Mouse (Mus musculus): ENCODE measurements around the gene Hist1h2ab. TPM values are rescaled to one million over a fixed set of nuclear protein-coding genes. Genes with fewer than 3 reads are reported as not detected.

The Hist1h2ab gene
- total and polyA plus RNA-seq, 3 experiments = 8.0 to 2,219 TPM; not detected in 1

DNA sequence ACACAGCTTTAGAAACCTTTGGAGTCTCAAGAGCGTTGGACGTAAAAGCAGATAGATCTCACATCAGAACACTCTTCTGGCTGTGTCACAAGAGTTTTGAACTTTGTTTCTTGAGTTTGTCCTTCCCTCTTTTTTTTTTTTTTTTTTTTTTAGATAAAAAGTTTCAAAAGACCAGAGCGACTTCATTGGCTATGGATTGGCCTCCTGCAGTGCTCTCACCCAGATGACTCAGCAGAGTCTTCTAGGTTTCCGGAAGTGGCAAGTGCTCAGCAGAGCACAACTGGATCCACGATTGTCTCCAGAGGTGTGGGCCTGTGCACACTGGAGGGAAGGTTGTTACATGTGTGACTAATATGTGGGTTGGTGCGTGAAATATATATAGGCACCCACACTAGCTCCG is 27.4 kb downstream of the Hist1h2ab start:
- no peak overlapping the region for H3K27ac ChIP-seq (ENCODE audit: control insufficient read depth, low read depth, low read length)
- peaks cover 0 to 9% of the 10 kb centered on the region in 2 experiments; a peak in 1 of 4 replicates for H3K4me1 ChIP-seq (ENCODE audit: control insufficient read depth in 1 of 2, insufficient read depth in 2 of 2, low read length in 2 of 2)
- no peaks in the 10 kb centered on the region; a peak in 1 of 4 replicates for H3K27me3 ChIP-seq (ENCODE audit: control insufficient read depth in 1 of 2, insufficient read depth in 2 of 2, low read length in 2 of 2)
- no peaks in the 10 kb centered on the region for H3K79me2 ChIP-seq (ENCODE audit: control insufficient read depth, insufficient read depth, low read length, poor library complexity)
- H3K9ac ChIP-seq (ENCODE audit: control insufficient read depth, low read depth, low read length, poor library complexity, severe bottlenecking) = no peak overlapping the region
- peaks cover 0 to 2% of the 10 kb centered on the region in 2 experiments; a peak in 2 of 4 replicates for H3K36me3 ChIP-seq (ENCODE audit: control insufficient read depth in 1 of 2, insufficient read depth in 2 of 2, low read length in 2 of 2)
- no peak overlapping the region for H3K4me3 ChIP-seq (ENCODE audit: control insufficient read depth in 1 of 2, insufficient read depth in 1 of 2, low read depth in 2 of 2, low read length in 2 of 2)
- DNase-seq (ENCODE audit: low read depth, low spot score) = peak; percentile 41
- no peaks in the 10 kb centered on the region for H3K9me3 ChIP-seq (replicated peaks; ENCODE audit: insufficient read depth, low read length)
- TF ChIP-seq ZNF384 (IDR thresholded peaks at IDR 0.05; ENCODE audit: low read depth, low read length) (peak; percentile 43; the same call in 1 of the 2 replicates), TCF12 (IDR thresholded peaks at IDR 0.05; ENCODE audit: low read depth, low read length) (no peak)

DNA sequence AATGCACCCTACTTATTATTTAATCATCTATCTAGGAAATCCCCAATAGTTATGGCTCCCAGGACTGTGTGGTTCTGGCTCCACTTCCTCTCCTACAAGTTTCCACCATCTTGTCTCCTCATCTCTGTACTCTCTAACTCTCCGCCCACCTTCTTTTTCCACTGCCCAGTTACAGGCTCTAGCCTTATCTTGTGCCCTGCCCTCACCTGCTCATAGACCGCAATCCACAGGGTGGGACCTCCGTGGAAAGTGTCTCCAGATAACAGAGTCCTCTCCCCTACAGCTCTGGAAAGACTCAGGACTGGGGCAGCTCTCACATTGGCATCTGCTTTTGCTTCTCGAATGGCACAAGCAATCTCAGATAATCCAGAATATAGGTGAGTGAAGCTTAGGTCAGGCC is 28.1 kb downstream of the Hist1h2ab start:
- no peaks in the 10 kb centered on the region for H3K79me2 ChIP-seq (ENCODE audit: control insufficient read depth, insufficient read depth, low read length, poor library complexity)
- no peak overlapping the region for H3K4me3 ChIP-seq (ENCODE audit: control insufficient read depth in 1 of 2, insufficient read depth in 1 of 2, low read depth in 2 of 2, low read length in 2 of 2)
- H3K4me1 ChIP-seq (ENCODE audit: control insufficient read depth in 1 of 2, insufficient read depth in 2 of 2, low read length in 2 of 2) = peaks cover 0 to 9% of the 10 kb centered on the region in 2 experiments; a peak in 1 of 4 replicates
- no peaks in the 10 kb centered on the region; a peak in 1 of 4 replicates for H3K27me3 ChIP-seq (ENCODE audit: control insufficient read depth in 1 of 2, insufficient read depth in 2 of 2, low read length in 2 of 2)
- no peak overlapping the region for H3K27ac ChIP-seq (ENCODE audit: control insufficient read depth, low read depth, low read length)
- no peak for DNase-seq (ENCODE audit: low read depth, low spot score)
- no peaks in the 10 kb centered on the region for H3K9me3 ChIP-seq (replicated peaks; ENCODE audit: insufficient read depth, low read length)
- peaks cover 0 to 2% of the 10 kb centered on the region in 2 experiments; a peak in 2 of 4 replicates for H3K36me3 ChIP-seq (ENCODE audit: control insufficient read depth in 1 of 2, insufficient read depth in 2 of 2, low read length in 2 of 2)
- no peak overlapping the region for H3K9ac ChIP-seq (ENCODE audit: control insufficient read depth, low read depth, low read length, poor library complexity, severe bottlenecking)
- TF ChIP-seq USF1 (IDR thresholded peaks at IDR 0.05; ENCODE audit: low read depth, low read length) (no peak), HCFC1 (IDR thresholded peaks at IDR 0.05; ENCODE audit: low read depth, low read length) (no peak), SIN3A (IDR thresholded peaks at IDR 0.05; ENCODE audit: low read length) (no peak), ELF1 (IDR thresholded peaks at IDR 0.05; ENCODE audit: low read depth, low read length) (no peak)

DNA sequence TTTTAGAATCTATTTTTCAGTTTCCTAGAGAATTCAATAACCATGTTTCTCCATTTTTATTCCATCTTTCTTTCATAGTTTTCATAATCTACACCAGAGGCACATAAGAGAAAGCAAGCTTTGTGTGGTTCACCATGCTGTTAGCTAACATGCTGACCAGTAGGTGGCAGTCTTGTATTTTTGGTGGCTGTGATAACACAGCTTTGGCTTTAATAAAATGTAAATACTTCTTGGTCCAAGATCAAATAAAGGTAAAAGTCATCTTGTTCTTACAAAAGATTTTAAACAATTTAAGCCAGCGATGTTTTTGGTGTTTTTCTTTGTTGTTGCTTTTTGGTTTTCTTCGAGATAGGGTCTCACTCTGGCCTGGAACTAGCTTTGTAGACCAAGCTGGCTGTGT is 41.6 kb downstream of the Hist1h2ab start:
- peak; percentile 75 for DNase-seq (ENCODE audit: low read depth, low spot score)
- Histone ChIP-seq H3K27me3 (ENCODE audit: control insufficient read depth in 1 of 2, insufficient read depth in 2 of 2, low read length in 2 of 2) (peaks cover 2 to 7% of the 10 kb centered on the region in 2 experiments; a peak in 2 of 4 replicates), H3K4me1 (ENCODE audit: control insufficient read depth in 1 of 2, insufficient read depth in 2 of 2, low read length in 2 of 2) (no peaks in the 10 kb centered on the region), H3K4me3 (ENCODE audit: control insufficient read depth in 1 of 2, insufficient read depth in 1 of 2, low read depth in 2 of 2, low read length in 2 of 2) (no peak overlapping the region), H3K27ac (ENCODE audit: control insufficient read depth, low read depth, low read length) (no peak overlapping the region), H3K36me3 (ENCODE audit: control insufficient read depth in 1 of 2, insufficient read depth in 2 of 2, low read length in 2 of 2) (no peaks in the 10 kb centered on the region), H3K9ac (ENCODE audit: control insufficient read depth, low read depth, low read length, poor library complexity, severe bottlenecking) (no peak overlapping the region), H3K79me2 (ENCODE audit: control insufficient read depth, insufficient read depth, low read length, poor library complexity) (no peaks in the 10 kb centered on the region), H3K9me3 (replicated peaks; ENCODE audit: insufficient read depth, low read length) (no peaks in the 10 kb centered on the region)
- TF ChIP-seq ZNF384 (IDR thresholded peaks at IDR 0.05; ENCODE audit: low read depth, low read length) (no peak), POLR2AphosphoS5 (IDR thresholded peaks at IDR 0.05; ENCODE audit: borderline replicate concordance, low read depth, low read length) (no peak), GATA1 (IDR thresholded peaks at IDR 0.05; ENCODE audit: low read depth, low read length) (no peak), ZMIZ1 (IDR thresholded peaks at IDR 0.05; ENCODE audit: low read depth, low read length) (no peak), USF1 (IDR thresholded peaks at IDR 0.05; ENCODE audit: low read depth, low read length) (no peak), CTCF (IDR thresholded peaks at IDR 0.05 in 2 of 3, conservative IDR thresholded peaks at IDR 0.05 in 1 of 3; ENCODE audit: control insufficient read depth in 1 of 3, insufficient read depth in 1 of 3, low read depth in 2 of 3, low read length in 3 of 3, poor library complexity in 1 of 3, severe bottlenecking in 1 of 3) (peak; percentile 56 to 88 (median 77)), ETS1 (IDR thresholded peaks at IDR 0.05; ENCODE audit: low read depth, low read length) (no peak), CHD1 (IDR thresholded peaks at IDR 0.05; ENCODE audit: low read depth, low read length) (no peak), TAL1 (IDR thresholded peaks at IDR 0.05; ENCODE audit: low read length) (no peak), BHLHE40 (IDR thresholded peaks at IDR 0.05; ENCODE audit: borderline replicate concordance, low read depth, low read length) (no peak), MXI1 (IDR thresholded peaks at IDR 0.05; ENCODE audit: low read depth, low read length) (no peak), RAD21 (IDR thresholded peaks at IDR 0.05; ENCODE audit: low read depth, low read length) (peak; percentile 92), ELF1 (IDR thresholded peaks at IDR 0.05; ENCODE audit: low read depth, low read length) (no peak), MAFK (IDR thresholded peaks at IDR 0.05; ENCODE audit: borderline replicate concordance, low read depth, low read length) (no peak), HCFC1 (IDR thresholded peaks at IDR 0.05; ENCODE audit: low read depth, low read length) (no peak), JUND (IDR thresholded peaks at IDR 0.05; ENCODE audit: low read depth, low read length) (no peak), KAT2A (conservative IDR thresholded peaks at IDR 0.05; ENCODE audit: low read depth, low read length) (no peak), USF2 (IDR thresholded peaks at IDR 0.05; ENCODE audit: borderline replicate concordance in 1 of 2, insufficient read depth in 1 of 2, low read depth in 1 of 2, low read length in 2 of 2) (no peak), POLR2A (IDR thresholded peaks at IDR 0.05; ENCODE audit: control insufficient read depth in 1 of 2, insufficient read depth in 1 of 2, low read depth in 1 of 2, low read length in 2 of 2, poor library complexity in 1 of 2) (no peak), SMC3 (IDR thresholded peaks at IDR 0.05; ENCODE audit: low read depth, low read length) (peak; percentile 82), GABPA (IDR thresholded peaks at IDR 0.05; ENCODE audit: low read depth, low read length) (no peak), EP300 (IDR thresholded peaks at IDR 0.05; ENCODE audit: low read depth in 1 of 2, low read length in 2 of 2) (no peak), UBTF (IDR thresholded peaks at IDR 0.05; ENCODE audit: borderline replicate concordance, insufficient read depth, low read depth, low read length) (no peak), TCF12 (IDR thresholded peaks at IDR 0.05; ENCODE audit: low read depth, low read length) (no peak)

Data from MEL (cell line).